Mouse (Mus musculus) kidney, adult 2 months (tissue): ENCODE data around the gene Kidins220.

Experiments
- CTCF ChIP-seq: fragments of 200-500 bp; conservative IDR thresholded peaks from 2 replicates; pipeline ENCODE4 v1.5.1; 2011; ENCODE audit warnings: low read depth, mild to moderate bottlenecking, control low read depth, low read length, moderate library complexity, mixed read lengths; ENCODE audit not compliant: insufficient read depth, insufficient read length
- POLR2A ChIP-seq: fragments of 200-500 bp; IDR thresholded peaks from one replicate; pipeline ENCODE4 v1.6.1; 2011; ENCODE audit warnings: low read depth, low read length, control low read depth

GRCm38 (mm10) chr12:25037222-25037621 lies 62.5 kb downstream of the Kidins220 start:
- no peak for TF ChIP-seq CTCF
- TF ChIP-seq POLR2A: no peak
